Mouse (Mus musculus) cerebellum, adult 2 months (tissue): Measurements from ENCODE around the gene Vsnl1.

Experiments
- CTCF ChIP-seq: fragments of 200-500 bp; IDR thresholded peaks from 2 replicates; pipeline ENCODE4 v1.5.1; 2011; ENCODE audit warnings: low read depth, mild to moderate bottlenecking, control low read depth, low read length, moderate library complexity, borderline replicate concordance; ENCODE audit not compliant: insufficient read depth
- POLR2A ChIP-seq: fragments of 200-500 bp; IDR thresholded peaks from 2 replicates; pipeline ENCODE4 v1.6.1; 2011; ENCODE audit warnings: low read length, control low read depth, borderline replicate concordance; ENCODE audit not compliant: insufficient read depth

DNA sequence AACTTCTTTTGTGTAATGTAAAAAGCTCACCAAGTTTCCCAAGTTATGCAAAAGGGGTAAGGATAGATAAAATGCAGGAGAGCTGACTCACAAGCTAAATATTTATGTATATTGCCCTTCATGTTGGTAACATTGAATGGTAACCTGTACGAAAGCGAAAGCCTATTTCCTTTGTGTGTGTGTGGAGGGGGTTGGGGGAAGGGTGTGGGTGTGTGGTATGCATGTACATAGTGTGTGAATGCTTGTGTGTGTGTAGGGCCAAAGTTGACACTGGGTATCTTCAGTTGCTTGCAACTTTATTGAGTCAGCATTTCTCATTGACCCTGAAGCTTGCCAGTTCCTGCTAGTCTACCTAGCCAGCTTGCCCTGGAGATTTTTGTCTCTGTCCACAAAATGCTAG is 154.8 kb downstream of the Vsnl1 start:
- TF ChIP-seq POLR2A (no peak), CTCF (no peak)
